Mouse (Mus musculus): ENCODE measurements around the gene Faah.

DNA sequence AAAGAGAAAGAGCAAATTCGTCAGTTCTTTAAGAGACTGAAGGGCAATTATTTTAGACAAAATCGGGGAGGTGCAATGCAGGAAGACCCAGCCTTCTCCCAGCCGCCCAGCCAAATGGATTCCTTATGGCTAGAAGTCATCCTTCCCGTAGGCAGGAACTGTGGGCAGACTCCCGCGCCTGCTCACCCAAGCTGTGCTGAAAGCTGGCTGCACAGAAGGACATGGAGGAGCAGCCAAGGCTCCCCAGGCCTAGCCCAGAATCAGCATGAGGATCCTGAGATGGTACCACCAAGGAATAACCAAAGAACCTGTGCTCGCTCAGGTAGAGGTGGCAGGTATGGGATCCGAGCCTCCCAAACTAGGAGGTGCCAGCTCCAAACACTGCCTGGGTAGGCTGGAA, 1.7 kb downstream of the Faah start:
- no peak for TF ChIP-seq CTCF (conservative IDR thresholded peaks at IDR 0.05; ENCODE audit: insufficient read depth, insufficient read length, low read depth, low read length)
- TF ChIP-seq POLR2A (IDR thresholded peaks at IDR 0.05; ENCODE audit: low read depth, low read length) = no peak
